Mouse (Mus musculus): ENCODE measurements around the gene Cubn. TPM values are rescaled to one million over a fixed set of nuclear protein-coding genes. Genes with fewer than 3 reads are reported as not detected.
A peak's percentile ranks its signal among the peaks of the same experiment; 100 is the strongest.

The Cubn gene
- polyA plus RNA-seq, 1 experiment from 2014 or later = 0.29 TPM

DNA sequence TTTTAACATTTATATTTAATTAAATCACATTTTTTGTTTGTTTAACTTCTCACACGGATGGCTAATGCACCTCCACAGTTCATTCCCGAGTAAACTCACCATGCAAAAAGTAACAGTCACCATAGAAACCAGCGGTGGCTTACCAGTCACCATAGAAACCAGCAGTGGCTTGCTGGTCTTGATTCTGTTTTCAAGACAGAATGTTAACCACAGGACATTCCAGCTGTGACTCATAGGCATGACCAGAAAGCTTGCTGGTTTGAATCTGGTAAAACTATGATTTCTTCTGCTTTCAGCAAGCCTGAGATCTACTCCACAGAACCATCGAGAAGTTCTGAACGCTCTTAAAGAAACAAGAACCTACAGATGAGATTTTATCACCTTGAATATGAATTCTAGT lies 84.3 kb downstream of the Cubn start:
- no peaks in the 10 kb centered on the region for H3K36me3 ChIP-seq (ENCODE audit: control insufficient read depth, insufficient read depth, low read length)
- H3K27me3 ChIP-seq (replicated peaks; ENCODE audit: control insufficient read depth, insufficient read depth, low read length) = no peaks in the 10 kb centered on the region
- H3K4me3 ChIP-seq (ENCODE audit: low read depth, low read length) = no peak overlapping the region
- ATAC-seq = peak; percentile 55; the same call in 1 of the 2 replicates
- DNase-seq (ENCODE audit: low spot score) = peak; percentile 59
- H3K27ac ChIP-seq (ENCODE audit: low read depth, low read length) = no peak overlapping the region
- WGBS = 36% methylated on average over 5 of the region's 5 CpGs
- no peak overlapping the region for H3K9ac ChIP-seq (ENCODE audit: low read length)
- peaks cover 5% of the 10 kb centered on the region; the same call in 1 of the 2 replicates for H3K4me1 ChIP-seq (ENCODE audit: control insufficient read depth, insufficient read depth, low read length)
- H3K4me2 ChIP-seq (ENCODE audit: low read length) = no peak overlapping the region
- no peaks in the 10 kb centered on the region for H3K9me3 ChIP-seq (replicated peaks; ENCODE audit: control insufficient read depth, low read length)

- WGBS = 82% methylated on average over 5 of the region's 5 CpGs
- no peaks in the 10 kb centered on the region for H3K36me3 ChIP-seq (ENCODE audit: control insufficient read depth, insufficient read depth, low read length)
- no peaks in the 10 kb centered on the region for H3K9me3 ChIP-seq (replicated peaks; ENCODE audit: control insufficient read depth, low read length)
- no peak overlapping the region for H3K27ac ChIP-seq (ENCODE audit: low read depth, low read length)
- H3K9ac ChIP-seq (ENCODE audit: low read length) = no peak overlapping the region
- DNase-seq (ENCODE audit: low spot score) = no peak
- H3K4me2 ChIP-seq (ENCODE audit: low read length) = no peak overlapping the region
- peaks cover 7% of the 10 kb centered on the region; the same call in 1 of the 2 replicates for H3K4me1 ChIP-seq (ENCODE audit: control insufficient read depth, insufficient read depth, low read length)
- no peak overlapping the region for H3K4me3 ChIP-seq (ENCODE audit: low read depth, low read length)
- no peak for ATAC-seq
- no peaks in the 10 kb centered on the region for H3K27me3 ChIP-seq (replicated peaks; ENCODE audit: control insufficient read depth, insufficient read depth, low read length)
These were observed 86.5 kb downstream of the Cubn start for GRCm38 (mm10) chr2:13404986-13405678.

DNA sequence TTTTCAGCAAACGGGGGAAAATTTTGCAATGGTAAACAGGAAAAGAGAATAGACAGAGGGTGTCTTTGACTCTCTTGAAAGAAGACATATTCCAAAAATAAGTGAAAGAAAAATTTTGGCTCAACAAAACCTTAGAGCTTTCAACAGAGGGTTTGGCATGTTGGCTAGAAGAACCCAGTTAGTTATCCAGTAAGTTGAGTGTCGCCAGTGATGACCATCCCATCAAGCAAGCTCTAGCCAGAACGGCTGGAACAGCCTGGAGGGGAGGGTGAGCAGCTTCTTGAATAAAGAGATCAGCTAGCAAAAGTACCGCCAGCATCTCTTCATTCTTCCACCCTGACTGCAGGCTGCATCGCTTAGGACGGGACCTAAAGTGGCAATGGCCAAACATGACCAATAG lies 90.8 kb downstream of the Cubn start:
- Histone ChIP-seq H3K27me3 (replicated peaks; ENCODE audit: control insufficient read depth, insufficient read depth, low read length) (no peaks in the 10 kb centered on the region), H3K36me3 (ENCODE audit: control insufficient read depth, insufficient read depth, low read length) (no peaks in the 10 kb centered on the region), H3K9ac (ENCODE audit: low read length) (no peak overlapping the region), H3K27ac (ENCODE audit: low read depth, low read length) (no peak overlapping the region), H3K4me2 (ENCODE audit: low read length) (no peak overlapping the region), H3K4me3 (ENCODE audit: low read depth, low read length) (no peak overlapping the region), H3K9me3 (replicated peaks; ENCODE audit: control insufficient read depth, low read length) (no peaks in the 10 kb centered on the region), H3K4me1 (ENCODE audit: control insufficient read depth, insufficient read depth, low read length) (peaks cover 13% of the 10 kb centered on the region; the same call in 1 of the 2 replicates)
- WGBS = 86% methylated on average over 6 of the region's 6 CpGs
- DNase-seq (ENCODE audit: low spot score) (no peak), ATAC-seq (no peak)

- H3K4me2 ChIP-seq (ENCODE audit: low read length) = no peak overlapping the region
- no peak overlapping the region for H3K4me3 ChIP-seq (ENCODE audit: low read depth, low read length)
- no peaks in the 10 kb centered on the region for H3K9me3 ChIP-seq (replicated peaks; ENCODE audit: control insufficient read depth, low read length)
- peaks cover 13% of the 10 kb centered on the region; the same call in 1 of the 2 replicates for H3K4me1 ChIP-seq (ENCODE audit: control insufficient read depth, insufficient read depth, low read length)
- no peaks in the 10 kb centered on the region for H3K36me3 ChIP-seq (ENCODE audit: control insufficient read depth, insufficient read depth, low read length)
- DNase-seq (ENCODE audit: low spot score) (no peak), ATAC-seq (peak; percentile 71)
- peak overlapping the region; percentile 35; the same call in 1 of the 2 replicates for H3K27ac ChIP-seq (ENCODE audit: low read depth, low read length)
- no peaks in the 10 kb centered on the region for H3K27me3 ChIP-seq (replicated peaks; ENCODE audit: control insufficient read depth, insufficient read depth, low read length)
- no peak overlapping the region for H3K9ac ChIP-seq (ENCODE audit: low read length)
- WGBS = 40% methylated on average over 5 of the region's 5 CpGs
These were observed 92.0 kb downstream of the Cubn start for GRCm38 (mm10) chr2:13399480-13400072.

- DNase-seq (ENCODE audit: low spot score) (peak; percentile 90), ATAC-seq (peak; percentile 93)
- Histone ChIP-seq H3K4me1 (ENCODE audit: control insufficient read depth, insufficient read depth, low read length) (peaks cover 13% of the 10 kb centered on the region; the same call in 1 of the 2 replicates), H3K4me2 (ENCODE audit: low read length) (no peak overlapping the region), H3K36me3 (ENCODE audit: control insufficient read depth, insufficient read depth, low read length) (no peaks in the 10 kb centered on the region), H3K27me3 (replicated peaks; ENCODE audit: control insufficient read depth, insufficient read depth, low read length) (no peaks in the 10 kb centered on the region), H3K27ac (ENCODE audit: low read depth, low read length) (peak overlapping the region; percentile 49; the same call in 1 of the 2 replicates), H3K9ac (ENCODE audit: low read length) (no peak overlapping the region), H3K4me3 (ENCODE audit: low read depth, low read length) (no peak overlapping the region), H3K9me3 (replicated peaks; ENCODE audit: control insufficient read depth, low read length) (no peaks in the 10 kb centered on the region)
- WGBS = 0% methylated on average over 2 of the region's 2 CpGs
These were observed 92.7 kb downstream of the Cubn start for GRCm38 (mm10) chr2:13398955-13399354.

DNA sequence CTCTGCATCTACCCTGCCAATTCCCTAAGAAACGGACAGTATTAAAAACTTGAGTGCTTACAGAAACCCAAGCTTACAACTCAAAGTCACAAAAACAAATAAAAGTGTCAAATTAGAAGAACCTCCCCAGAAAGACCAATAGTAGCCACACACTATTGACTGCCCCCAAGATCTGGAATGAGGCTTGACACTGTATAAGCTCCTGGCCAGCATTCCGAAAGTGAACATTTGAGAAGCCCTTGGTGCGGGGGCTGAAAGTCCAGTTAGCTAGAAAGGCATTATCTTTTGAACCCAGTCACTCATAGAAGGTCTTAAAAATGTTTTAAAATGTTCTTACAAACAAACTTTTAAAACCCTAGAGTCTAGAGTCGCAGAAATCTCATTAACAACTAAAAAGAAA lies 93.1 kb downstream of the Cubn start:
- Histone ChIP-seq H3K4me3 (ENCODE audit: low read depth, low read length) (no peak overlapping the region), H3K4me2 (ENCODE audit: low read length) (no peak overlapping the region), H3K9ac (ENCODE audit: low read length) (no peak overlapping the region), H3K9me3 (replicated peaks; ENCODE audit: control insufficient read depth, low read length) (no peaks in the 10 kb centered on the region), H3K4me1 (ENCODE audit: control insufficient read depth, insufficient read depth, low read length) (peaks cover 13% of the 10 kb centered on the region; the same call in 1 of the 2 replicates), H3K27ac (ENCODE audit: low read depth, low read length) (peak overlapping the region; percentile 49; the same call in 1 of the 2 replicates), H3K36me3 (ENCODE audit: control insufficient read depth, insufficient read depth, low read length) (no peaks in the 10 kb centered on the region), H3K27me3 (replicated peaks; ENCODE audit: control insufficient read depth, insufficient read depth, low read length) (no peaks in the 10 kb centered on the region)
- peak; percentile 70 for ATAC-seq
- 9% methylated on average over 4 of the region's 4 CpGs for WGBS
- DNase-seq (ENCODE audit: low spot score) = no peak

GRCm38 (mm10) chr2:13396124-13396540 lies 95.5 kb downstream of the Cubn start:
- no peak for ATAC-seq
- 25% methylated on average over 3 of the region's 3 CpGs for WGBS
- Histone ChIP-seq H3K4me1 (ENCODE audit: control insufficient read depth, insufficient read depth, low read length) (peaks cover 13% of the 10 kb centered on the region; the same call in 1 of the 2 replicates), H3K27me3 (replicated peaks; ENCODE audit: control insufficient read depth, insufficient read depth, low read length) (no peaks in the 10 kb centered on the region), H3K27ac (ENCODE audit: low read depth, low read length) (no peak overlapping the region; the same call in 1 of the 2 replicates), H3K36me3 (ENCODE audit: control insufficient read depth, insufficient read depth, low read length) (no peaks in the 10 kb centered on the region), H3K9me3 (replicated peaks; ENCODE audit: control insufficient read depth, low read length) (no peaks in the 10 kb centered on the region), H3K4me2 (ENCODE audit: low read length) (no peak overlapping the region), H3K4me3 (ENCODE audit: low read depth, low read length) (no peak overlapping the region), H3K9ac (ENCODE audit: low read length) (no peak overlapping the region)
- peak; percentile 44 for DNase-seq (ENCODE audit: low spot score)

DNA sequence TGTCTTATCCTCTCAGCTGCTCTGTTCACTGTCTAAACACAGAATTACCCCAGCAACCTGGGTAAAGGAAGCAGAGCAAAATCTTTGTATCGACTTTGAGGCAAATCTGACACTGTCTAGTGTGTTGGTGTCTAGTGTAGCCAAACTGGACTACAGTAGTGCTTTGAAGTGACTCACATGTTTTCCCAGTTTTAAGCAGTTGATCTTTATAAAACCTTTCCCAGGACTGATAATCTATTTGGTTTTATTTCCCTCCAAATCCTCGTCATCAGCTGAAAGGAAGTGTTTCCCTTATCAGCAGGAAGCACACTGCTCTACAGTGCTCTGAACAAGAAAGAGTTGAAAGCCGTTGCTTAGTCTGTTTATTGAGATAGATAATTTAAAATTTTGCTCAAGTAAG lies 100.6 kb downstream of the Cubn start:
- WGBS = 49% methylated on average over 3 of the region's 3 CpGs
- H3K36me3 ChIP-seq (ENCODE audit: control insufficient read depth, insufficient read depth, low read length) = no peaks in the 10 kb centered on the region
- H3K27me3 ChIP-seq (replicated peaks; ENCODE audit: control insufficient read depth, insufficient read depth, low read length) = no peaks in the 10 kb centered on the region
- no peaks in the 10 kb centered on the region for H3K9me3 ChIP-seq (replicated peaks; ENCODE audit: control insufficient read depth, low read length)
- H3K4me3 ChIP-seq (ENCODE audit: low read depth, low read length) = no peak overlapping the region
- H3K9ac ChIP-seq (ENCODE audit: low read length) = no peak overlapping the region
- peaks cover 7% of the 10 kb centered on the region; the same call in 1 of the 2 replicates for H3K4me1 ChIP-seq (ENCODE audit: control insufficient read depth, insufficient read depth, low read length)
- H3K27ac ChIP-seq (ENCODE audit: low read depth, low read length) = no peak overlapping the region; the same call in 1 of the 2 replicates
- ATAC-seq = no peak
- no peak overlapping the region for H3K4me2 ChIP-seq (ENCODE audit: low read length)
- no peak for DNase-seq (ENCODE audit: low spot score)

DNA sequence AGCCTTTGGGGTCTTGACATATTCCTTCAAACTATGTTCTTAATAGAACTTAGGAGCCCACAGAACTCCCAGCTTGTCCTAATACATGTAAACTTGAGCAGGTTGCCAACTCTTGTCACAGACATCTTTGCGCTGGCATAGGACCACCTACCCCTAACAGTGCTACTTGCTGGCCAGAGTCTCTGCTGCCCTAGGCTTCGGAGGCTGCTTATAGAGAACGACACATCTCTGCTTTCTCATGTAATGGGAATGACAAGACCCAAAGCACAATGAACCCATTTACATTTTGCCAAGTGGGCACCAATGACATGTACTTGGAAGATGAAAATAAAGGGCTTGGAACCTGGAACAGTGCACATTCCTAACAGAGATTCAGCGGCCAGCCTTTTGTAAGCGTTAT lies 105.0 kb downstream of the Cubn start:
- DNase-seq (ENCODE audit: low spot score) = no peak
- no peak overlapping the region for H3K4me2 ChIP-seq (ENCODE audit: low read length)
- 62% methylated on average over 5 of the region's 5 CpGs for WGBS
- H3K9ac ChIP-seq (ENCODE audit: low read length) = no peak overlapping the region
- no peaks in the 10 kb centered on the region for H3K27me3 ChIP-seq (replicated peaks; ENCODE audit: control insufficient read depth, insufficient read depth, low read length)
- H3K27ac ChIP-seq (ENCODE audit: low read depth, low read length) = no peak overlapping the region
- no peaks in the 10 kb centered on the region for H3K36me3 ChIP-seq (ENCODE audit: control insufficient read depth, insufficient read depth, low read length)
- no peaks in the 10 kb centered on the region for H3K9me3 ChIP-seq (replicated peaks; ENCODE audit: control insufficient read depth, low read length)
- H3K4me3 ChIP-seq (ENCODE audit: low read depth, low read length) = no peak overlapping the region
- peak; percentile 37; the same call in 1 of the 2 replicates for ATAC-seq
- peaks cover 22% of the 10 kb centered on the region for H3K4me1 ChIP-seq (ENCODE audit: control insufficient read depth, insufficient read depth, low read length)

Data from forebrain, embryonic 14.5 days (tissue).